Mouse (Mus musculus): ENCODE results near the gene Mul1.

Gene Mul1

GRCm38 (mm10) chr4:138460910-138461309 lies 26.4 kb downstream of the Mul1 start:
- DNase-seq (ENCODE audit: low spot score in 2 of 2) = no peak

- peak in 1 of 2 experiments; percentile 45 for DNase-seq (ENCODE audit: low spot score in 2 of 2)
Measured at GRCm38 (mm10) chr4:138461471-138461870, 27.0 kb downstream of the Mul1 start.

GRCm38 (mm10) chr4:138462971-138463831 lies 28.7 kb downstream of the Mul1 start:
- peak; percentile 67 to 69 for DNase-seq (ENCODE audit: low spot score in 2 of 2)

- DNase-seq (ENCODE audit: low spot score in 2 of 2) = peak; percentile 70 to 79
Measured at GRCm38 (mm10) chr4:138463832-138464487, 29.5 kb downstream of the Mul1 start.

GRCm38 (mm10) chr4:138464667-138465353 lies 30.3 kb downstream of the Mul1 start:
- DNase-seq (ENCODE audit: low spot score in 2 of 2) = peak; percentile 51 to 61

- no peak for DNase-seq (ENCODE audit: low spot score in 2 of 2)
Measured at GRCm38 (mm10) chr4:138465446-138465845, 31.0 kb downstream of the Mul1 start.

GRCm38 (mm10) chr4:138466690-138467089 lies 32.2 kb downstream of the Mul1 start:
- no peak for DNase-seq (ENCODE audit: low spot score in 2 of 2)

GRCm38 (mm10) chr4:138467451-138467850 lies 33.0 kb downstream of the Mul1 start:
- DNase-seq (ENCODE audit: low spot score in 2 of 2) = no peak

- DNase-seq (ENCODE audit: low spot score in 2 of 2) = peak; percentile 54 to 67
Measured at GRCm38 (mm10) chr4:138469080-138469479, 34.6 kb downstream of the Mul1 start.

GRCm38 (mm10) chr4:138471241-138471640 lies 36.8 kb downstream of the Mul1 start:
- no peak for DNase-seq (ENCODE audit: low spot score in 2 of 2)

- peak; percentile 91 for DNase-seq (ENCODE audit: low spot score in 2 of 2)
Measured at GRCm38 (mm10) chr4:138479595-138479994, 45.1 kb downstream of the Mul1 start.

- DNase-seq (ENCODE audit: low spot score in 2 of 2) = no peak
Measured at GRCm38 (mm10) chr4:138480962-138481361, 46.5 kb downstream of the Mul1 start.

GRCm38 (mm10) chr4:138482721-138483120 lies 48.2 kb downstream of the Mul1 start:
- DNase-seq (ENCODE audit: low spot score in 2 of 2) = no peak

GRCm38 (mm10) chr4:138488241-138488640 lies 53.8 kb downstream of the Mul1 start:
- DNase-seq (ENCODE audit: low spot score in 2 of 2) = no peak

- no peak for DNase-seq (ENCODE audit: low spot score in 2 of 2)
Measured at GRCm38 (mm10) chr4:138491088-138491487, 56.6 kb downstream of the Mul1 start.

All from right cerebral cortex, adult 2 months (tissue).